Mouse (Mus musculus) hematopoietic multipotent progenitor cell, adult 10-12 weeks (in vitro differentiated cells): ENCODE data around the gene Zc3h12a. TPM values are rescaled to one million over a fixed set of nuclear protein-coding genes. Genes with fewer than 3 reads are reported as not detected.

Experiments used
- polyA plus RNA-seq: library from polyadenylated mRNA; stranded (reverse); fragments of >175 nt; gene quantifications from 2 replicates; pipeline ENCODE4 v1.2.3, GENCODE M21; 2012; ENCODE audit warnings: low replicate concordance

The Zc3h12a gene
- polyA plus RNA-seq, result 46.0 and 88.8 TPM in 2 replicates

GRCm38 (mm10) chr4:125127305-125128084 lies at the start of gene Zc3h12a:
TSS of gene Zc3h12a (minus strand) at chr4:125127840.

DNA sequence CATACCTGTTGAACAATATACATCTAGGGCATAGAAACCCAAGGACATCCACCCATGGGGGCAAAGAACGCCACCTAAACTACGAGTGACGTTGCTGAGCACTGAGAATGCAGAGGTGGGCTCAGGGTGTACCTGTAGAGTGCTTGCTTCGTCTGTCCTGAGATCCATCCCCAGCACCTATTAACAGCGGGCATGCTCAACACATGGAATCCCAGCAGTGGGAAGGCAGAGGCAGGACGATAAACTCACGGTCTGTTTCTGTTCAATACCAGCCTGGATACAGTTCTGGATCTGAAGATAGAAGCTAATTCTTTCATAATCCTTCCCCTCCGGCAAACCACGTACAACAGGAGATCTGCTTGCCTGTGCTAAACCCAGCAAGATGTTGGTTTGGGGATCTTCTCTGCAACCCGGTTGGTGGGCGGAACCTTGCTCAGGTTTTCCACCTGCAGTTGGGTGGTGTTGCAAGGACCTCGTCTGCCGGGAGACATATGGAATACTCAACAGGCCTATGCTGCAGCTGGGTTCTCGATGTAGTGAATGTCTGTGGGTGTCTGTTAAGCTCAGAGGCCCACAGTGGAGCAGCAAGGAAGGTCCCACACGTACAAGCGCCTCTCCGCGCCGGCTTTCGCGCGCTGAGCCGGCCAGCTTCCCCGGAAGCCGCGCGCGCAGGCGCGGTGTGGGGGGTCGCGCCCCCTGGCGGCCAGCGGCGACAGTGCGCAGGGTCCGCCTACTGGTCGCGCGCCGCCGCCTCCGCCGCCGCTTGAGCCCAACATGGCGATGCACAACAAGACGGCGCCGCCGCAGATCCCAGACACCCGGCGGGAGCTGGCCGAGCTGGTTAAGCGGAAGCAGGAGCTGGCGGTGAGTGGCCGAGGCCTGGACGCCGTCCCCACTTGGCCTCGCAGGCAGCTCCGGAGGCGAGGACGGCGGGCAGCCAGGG lies 43.0 kb downstream of the Zc3h12a start, which contains the start of gene Meaf6:
Meaf6 (plus strand) TSS at position 732 of the 943 bp plus-strand sequence.

Other genes starting within 250 kb of the Zc3h12a start
- not detected in 2 replicates for gene Epha10, start 246.9 kb downstream of the Zc3h12a start, polyA plus RNA-seq
- 2.3 and 7.6 TPM in 2 replicates for gene 9930104L06Rik, start 190.8 kb downstream of the Zc3h12a start, polyA plus RNA-seq
- 17.1 and 23.0 TPM in 2 replicates for gene Cdca8, start 188.5 kb downstream of the Zc3h12a start, polyA plus RNA-seq
- 0.97 and 8.7 TPM in 2 replicates for gene Rspo1, start 141.4 kb downstream of the Zc3h12a start, polyA plus RNA-seq
- gene Gnl2, start 111.3 kb downstream of the Zc3h12a start, polyA plus RNA-seq, result 11.4 and 25.1 TPM in 2 replicates
- gene Dnali1, start 62.1 kb downstream of the Zc3h12a start, polyA plus RNA-seq, result not detected in 2 replicates
- 18.6 and 30.8 TPM in 2 replicates for gene Snip1, start 61.2 kb downstream of the Zc3h12a start, polyA plus RNA-seq
- gene Meaf6, start 42.7 kb downstream of the Zc3h12a start, polyA plus RNA-seq, result 16.5 and 62.0 TPM in 2 replicates